Mouse (Mus musculus): Measurements from ENCODE around the gene Elk3. TPM values are rescaled to one million over a fixed set of nuclear protein-coding genes. Genes with fewer than 3 reads are reported as not detected.
A peak's percentile ranks its signal among the peaks of the same experiment; 100 is the strongest.

Elk3 gene
- polyA plus RNA-seq, 1 experiment from 2014 or later = 11.3 TPM

GRCm38 (mm10) chr10:93274277-93274696 is 36.6 kb downstream of the Elk3 start:
- DNase-seq (ENCODE audit: low spot score) (peak; percentile 60), ATAC-seq (ENCODE audit: low FRiP score, low TSS enrichment) (peak; percentile 20; the same call in 1 of the 2 replicates)
- Histone ChIP-seq H3K36me3 (ENCODE audit: control insufficient read depth, insufficient read depth, low read length) (no peaks in the 10 kb centered on the region), H3K4me3 (ENCODE audit: low read depth, low read length) (no peak overlapping the region), H3K27ac (replicated peaks) (peak overlapping the region; percentile 71), H3K4me2 (replicated peaks; ENCODE audit: low read depth) (no peak overlapping the region), H3K4me1 (replicated peaks; ENCODE audit: control insufficient read depth, insufficient read depth) (peaks cover 19% of the 10 kb centered on the region), H3K9ac (ENCODE audit: low read length) (no peak overlapping the region), H3K27me3 (ENCODE audit: control insufficient read depth, insufficient read depth, low read length) (no peaks in the 10 kb centered on the region), H3K9me3 (ENCODE audit: control insufficient read depth, low read length) (no peaks in the 10 kb centered on the region)
- WGBS = 48% methylated on average over 2 of the region's 2 CpGs
- no peak for TF ChIP-seq EP300 (optimal IDR thresholded peaks at IDR 0.05)
- peak; percentile 4; the same call in 1 of the 2 replicates for TF ChIP-seq CTCF (IDR thresholded peaks at IDR 0.05; ENCODE audit: low read depth)

GRCm38 (mm10) chr10:93272986-93273982 is 37.7 kb downstream of the Elk3 start:
- Histone ChIP-seq H3K4me2 (replicated peaks; ENCODE audit: low read depth) (no peak overlapping the region), H3K27me3 (ENCODE audit: control insufficient read depth, insufficient read depth, low read length) (no peaks in the 10 kb centered on the region), H3K4me3 (ENCODE audit: low read depth, low read length) (no peak overlapping the region), H3K27ac (replicated peaks) (peak overlapping the region; percentile 67), H3K36me3 (ENCODE audit: control insufficient read depth, insufficient read depth, low read length) (no peaks in the 10 kb centered on the region), H3K9me3 (ENCODE audit: control insufficient read depth, low read length) (no peaks in the 10 kb centered on the region), H3K9ac (ENCODE audit: low read length) (no peak overlapping the region), H3K4me1 (replicated peaks; ENCODE audit: control insufficient read depth, insufficient read depth) (peaks cover 19% of the 10 kb centered on the region)
- TF ChIP-seq CTCF (IDR thresholded peaks at IDR 0.05; ENCODE audit: low read depth) (peak; percentile 51), EP300 (optimal IDR thresholded peaks at IDR 0.05) (no peak)
- ATAC-seq (ENCODE audit: low FRiP score, low TSS enrichment) = peak; percentile 58
- 72% methylated on average over 14 of the region's 14 CpGs for WGBS
- DNase-seq (ENCODE audit: low spot score) = peak; percentile 71

GRCm38 (mm10) chr10:93271831-93272230 is 39.1 kb downstream of the Elk3 start:
- no peak for ATAC-seq (ENCODE audit: low FRiP score, low TSS enrichment)
- H3K4me1 ChIP-seq (replicated peaks; ENCODE audit: control insufficient read depth, insufficient read depth) = peaks cover 16% of the 10 kb centered on the region
- H3K36me3 ChIP-seq (ENCODE audit: control insufficient read depth, insufficient read depth, low read length) = no peaks in the 10 kb centered on the region
- H3K4me2 ChIP-seq (replicated peaks; ENCODE audit: low read depth) = no peak overlapping the region
- DNase-seq (ENCODE audit: low spot score) = no peak
- WGBS = 56% methylated on average over 7 of the region's 7 CpGs
- 0 out of 2 replicates have a peak overlapping the region, but pooled peaks have one; percentile 26 for H3K27ac ChIP-seq (replicated peaks)
- H3K9me3 ChIP-seq (ENCODE audit: control insufficient read depth, low read length) = no peaks in the 10 kb centered on the region
- TF ChIP-seq EP300 (optimal IDR thresholded peaks at IDR 0.05) = no peak
- no peak for TF ChIP-seq CTCF (IDR thresholded peaks at IDR 0.05; ENCODE audit: low read depth)
- no peak overlapping the region for H3K4me3 ChIP-seq (ENCODE audit: low read depth, low read length)
- H3K27me3 ChIP-seq (ENCODE audit: control insufficient read depth, insufficient read depth, low read length) = no peaks in the 10 kb centered on the region
- no peak overlapping the region for H3K9ac ChIP-seq (ENCODE audit: low read length)

GRCm38 (mm10) chr10:93270889-93271460 is 40.0 kb downstream of the Elk3 start:
- 85% methylated on average over 6 of the region's 6 CpGs for WGBS
- Histone ChIP-seq H3K27ac (replicated peaks) (0 out of 2 replicates have a peak overlapping the region, but pooled peaks have one; percentile 30), H3K9ac (ENCODE audit: low read length) (no peak overlapping the region), H3K4me1 (replicated peaks; ENCODE audit: control insufficient read depth, insufficient read depth) (peaks cover 12% of the 10 kb centered on the region), H3K9me3 (ENCODE audit: control insufficient read depth, low read length) (no peaks in the 10 kb centered on the region), H3K4me3 (ENCODE audit: low read depth, low read length) (no peak overlapping the region), H3K36me3 (ENCODE audit: control insufficient read depth, insufficient read depth, low read length) (no peaks in the 10 kb centered on the region), H3K27me3 (ENCODE audit: control insufficient read depth, insufficient read depth, low read length) (no peaks in the 10 kb centered on the region), H3K4me2 (replicated peaks; ENCODE audit: low read depth) (no peak overlapping the region)
- DNase-seq (ENCODE audit: low spot score) (no peak), ATAC-seq (ENCODE audit: low FRiP score, low TSS enrichment) (no peak)
- TF ChIP-seq EP300 (optimal IDR thresholded peaks at IDR 0.05) (no peak), CTCF (IDR thresholded peaks at IDR 0.05; ENCODE audit: low read depth) (no peak)

GRCm38 (mm10) chr10:93269744-93270143 is 41.2 kb downstream of the Elk3 start:
- DNase-seq (ENCODE audit: low spot score) (no peak), ATAC-seq (ENCODE audit: low FRiP score, low TSS enrichment) (no peak)
- no peak overlapping the region for H3K4me2 ChIP-seq (replicated peaks; ENCODE audit: low read depth)
- no peak overlapping the region for H3K4me3 ChIP-seq (ENCODE audit: low read depth, low read length)
- no peak for TF ChIP-seq CTCF (IDR thresholded peaks at IDR 0.05; ENCODE audit: low read depth)
- TF ChIP-seq EP300 (optimal IDR thresholded peaks at IDR 0.05) = no peak
- H3K9ac ChIP-seq (ENCODE audit: low read length) = no peak overlapping the region
- 46% methylated on average over 4 of the region's 4 CpGs for WGBS
- no peak overlapping the region for H3K27ac ChIP-seq (replicated peaks)
- H3K27me3 ChIP-seq (ENCODE audit: control insufficient read depth, insufficient read depth, low read length) = no peaks in the 10 kb centered on the region
- peaks cover 6% of the 10 kb centered on the region; the same call in 1 of the 2 replicates for H3K4me1 ChIP-seq (replicated peaks; ENCODE audit: control insufficient read depth, insufficient read depth)
- H3K9me3 ChIP-seq (ENCODE audit: control insufficient read depth, low read length) = no peaks in the 10 kb centered on the region
- peaks cover under 1% of the 10 kb centered on the region; the same call in 1 of the 2 replicates for H3K36me3 ChIP-seq (ENCODE audit: control insufficient read depth, insufficient read depth, low read length)
